Mouse (Mus musculus) liver, embryonic 14.5 days (tissue): ENCODE measurements at regions not wholly inside any gene's neighbourhood (a gene's known extent, or its start where the extent isn't known, plus 50 kb on each side); places are given as distances from the start of the nearest gene placed in this dataset.

Experiments used
- ATAC-seq: fragments of 200-750 bp; cut with Nextera tagmentation; 2 replicates; pipeline ENCODE4 v1.8.0; 2017; ENCODE audit warnings: moderate number of reproducible peaks, mild to moderate bottlenecking, moderate library complexity; ENCODE audit not compliant: insufficient read depth
- DNase-seq, 3 experiments: peaks; one replicate each; pipeline ENCODE4 v3.0.0-alpha.2; 2012 to 2013; ENCODE audit warnings: low read depth in 3 of 3, low spot score in 3 of 3
- H3K27ac ChIP-seq: fragments of 300-500 bp; sonication (generic); 2 replicates; pipeline ENCODE4 v1.5.1; 2014; ENCODE audit warnings: moderate library complexity, mild to moderate bottlenecking, control low read depth, inconsistent platforms
- H3K27me3 ChIP-seq: fragments of 300-500 bp; sonication (generic); 2 replicates; pipeline ENCODE4 v1.6.1; 2014; ENCODE audit warnings: mild to moderate bottlenecking, low read length, moderate library complexity; ENCODE audit not compliant: control insufficient read depth, insufficient read depth
- H3K36me3 ChIP-seq: fragments of 300-500 bp; sonication (generic); replicated peaks from 2 replicates; pipeline ENCODE4 v1.6.1; 2014; ENCODE audit warnings: low read depth; ENCODE audit not compliant: control insufficient read depth, insufficient read depth
- H3K4me1 ChIP-seq, 2 experiments: fragments of 200-500 bp in 1 of 2; fragments of 300-500 bp in 1 of 2; sonication (generic) in 1 of 2; replicated peaks; 2 replicates each; pipeline ENCODE4 v1.6.1; 2012 to 2014; ENCODE audit warnings: antibody characterized with exemption in 1 of 2, inconsistent platforms in 1 of 2, low read length in 1 of 2; ENCODE audit not compliant: control insufficient read depth in 2 of 2, insufficient read depth in 2 of 2
- H3K4me2 ChIP-seq: fragments of 300-500 bp; sonication (generic); 2 replicates; pipeline ENCODE4 v1.6.1; 2014; ENCODE audit warnings: low read depth, mild to moderate bottlenecking, control low read depth, moderate library complexity
- H3K4me3 ChIP-seq, 2 experiments: fragments of 200-500 bp in 1 of 2; fragments of 300-500 bp in 1 of 2; sonication (generic) in 1 of 2; 2 replicates each; pipeline ENCODE4 v1.5.1; 2012 to 2014; ENCODE audit warnings: low read depth in 2 of 2, low read length in 2 of 2, mild to moderate bottlenecking in 2 of 2, control low read depth in 1 of 2, inconsistent platforms in 1 of 2, moderate library complexity in 1 of 2; ENCODE audit not compliant: insufficient read depth in 1 of 2
- H3K9ac ChIP-seq: fragments of 300-500 bp; sonication (generic); replicated peaks from 2 replicates; pipeline ENCODE4 v1.6.1; 2014; ENCODE audit warnings: mild to moderate bottlenecking, control low read depth, moderate library complexity
- H3K9me3 ChIP-seq: fragments of 300-500 bp; sonication (generic); 2 replicates; pipeline ENCODE4 v1.6.1; 2016; ENCODE audit warnings: low read length, mixed read lengths; ENCODE audit not compliant: control insufficient read depth
- CTCF ChIP-seq: IDR thresholded peaks from 2 replicates; pipeline ENCODE4 v1.5.1; 2016; ENCODE audit warnings: antibody characterized with exemption, low read depth, control low read depth
- EP300 ChIP-seq: IDR thresholded peaks from 2 replicates; pipeline ENCODE4 v1.6.1; 2016; ENCODE audit warnings: antibody characterized with exemption, low read depth
- WGBS: fragments of 180-500 bp; shearing (Covaris S2); extraction: QIAGEN DNeasy Blood & Tissue Kit; methylation state at CpG from one replicate; pipeline ENCODE4 v1.1.7; 2014; ENCODE audit not compliant: insufficient replicate concordance; 5-methylcytosine and 5-hydroxymethylcytosine counted together

GRCm38 (mm10) chr15:62057449-62057848 is 1134.6 kb upstream of the A1bg start:
- peaks cover 0 to 17% of the 10 kb centered on the region in 2 experiments; a peak in 2 of 4 replicates for H3K4me1 ChIP-seq
- H3K9ac ChIP-seq, result no peak overlapping the region
- DNase-seq (no peak), ATAC-seq (no peak)
- H3K27ac ChIP-seq, result no peak overlapping the region
- 83% methylated on average over 2 of the region's 2 CpGs for WGBS
- TF ChIP-seq EP300 (no peak), CTCF (no peak)
- H3K9me3 ChIP-seq, result no peaks in the 10 kb centered on the region
- H3K4me2 ChIP-seq, result no peak overlapping the region
- H3K4me3 ChIP-seq, result no peak overlapping the region
- H3K36me3 ChIP-seq, result no peaks in the 10 kb centered on the region
- H3K27me3 ChIP-seq, result no peaks in the 10 kb centered on the region

- Histone ChIP-seq H3K4me2 (no peak overlapping the region), H3K36me3 (no peaks in the 10 kb centered on the region), H3K27me3 (no peaks in the 10 kb centered on the region), H3K9ac (no peak overlapping the region), H3K4me1 (peaks cover 0 to 17% of the 10 kb centered on the region in 2 experiments; a peak in 2 of 4 replicates), H3K4me3 (no peak overlapping the region), H3K9me3 (no peaks in the 10 kb centered on the region), H3K27ac (no peak overlapping the region)
- ATAC-seq (no peak), DNase-seq (no peak)
- TF ChIP-seq EP300, result no peak
- TF ChIP-seq CTCF, result no peak
- 76% methylated on average over 11 of the region's 11 CpGs for WGBS
Measured at GRCm38 (mm10) chr15:62056889-62057288, 1134.1 kb upstream of the A1bg start.

- no peak for DNase-seq
Measured at GRCm38 (mm10) chr15:62056401-62056800, 1133.6 kb upstream of the A1bg start.

GRCm38 (mm10) chr15:62055011-62055410 is 1132.2 kb upstream of the A1bg start:
- no peak overlapping the region for H3K27ac ChIP-seq
- H3K4me1 ChIP-seq, result peaks cover 0 to 17% of the 10 kb centered on the region in 2 experiments; a peak in 2 of 4 replicates
- no peak for DNase-seq
- H3K9ac ChIP-seq, result no peak overlapping the region
- H3K9me3 ChIP-seq, result no peaks in the 10 kb centered on the region
- no peak overlapping the region for H3K4me2 ChIP-seq
- H3K36me3 ChIP-seq, result no peaks in the 10 kb centered on the region
- H3K4me3 ChIP-seq, result no peak overlapping the region
- no peaks in the 10 kb centered on the region for H3K27me3 ChIP-seq
- TF ChIP-seq CTCF (no peak), EP300 (no peak)
- no peak for ATAC-seq
- WGBS, result 71% methylated on average over 2 of the region's 2 CpGs

More at GRCm38 (mm10) chr15:62056401-62056800, 1133.6 kb upstream of the A1bg start:
- TF ChIP-seq EP300 (no peak), CTCF (no peak)
- 50% methylated on average over 3 of the region's 3 CpGs for WGBS
- Histone ChIP-seq H3K4me3 (no peak overlapping the region), H3K9ac (no peak overlapping the region), H3K9me3 (no peaks in the 10 kb centered on the region), H3K27me3 (no peaks in the 10 kb centered on the region), H3K27ac (no peak overlapping the region), H3K4me2 (no peak overlapping the region), H3K36me3 (no peaks in the 10 kb centered on the region), H3K4me1 (peaks cover 0 to 17% of the 10 kb centered on the region in 2 experiments; a peak in 2 of 4 replicates)
- 0 out of 2 replicates have a peak, but pooled peaks have one; percentile 28 for ATAC-seq

GRCm38 (mm10) chr15:62053420-62054239 is 1130.8 kb upstream of the A1bg start:
- ATAC-seq (no peak), DNase-seq (no peak)
- no peak overlapping the region for H3K27ac ChIP-seq

More at GRCm38 (mm10) chr15:62053420-62054239, 1130.8 kb upstream of the A1bg start:
- peaks cover 0 to 18% of the 10 kb centered on the region in 2 experiments; a peak in 2 of 4 replicates for H3K4me1 ChIP-seq
- 77% methylated on average over 8 of the region's 8 CpGs for WGBS
- no peak overlapping the region for H3K4me2 ChIP-seq
- no peak overlapping the region for H3K9ac ChIP-seq
- no peak overlapping the region for H3K4me3 ChIP-seq
- no peaks in the 10 kb centered on the region for H3K9me3 ChIP-seq
- TF ChIP-seq EP300, result no peak
- H3K36me3 ChIP-seq, result no peaks in the 10 kb centered on the region
- no peaks in the 10 kb centered on the region for H3K27me3 ChIP-seq
